Mouse (Mus musculus) testis, adult 2 months (tissue): ENCODE results near the gene Ly6c1. TPM values are rescaled to one million over a fixed set of nuclear protein-coding genes. Genes with fewer than 3 reads are reported as not detected.
"Not testable (repeated sequence)": the region's sequence is repeated elsewhere in the genome, so short reads cannot be mapped to it uniquely, and the experiment has no call there.

Experiments
- H3K27ac ChIP-seq: fragments of 200-500 bp; 2 replicates; pipeline ENCODE4 v1.5.1; 2012; ENCODE audit warnings: low read depth, low read length; ENCODE audit not compliant: control insufficient read depth, insufficient read depth
- H3K27me3 ChIP-seq: fragments of 200-500 bp; 2 replicates; pipeline ENCODE4 v1.6.1; 2012; ENCODE audit warnings: mild to moderate bottlenecking, low read length, moderate library complexity; ENCODE audit not compliant: control insufficient read depth, insufficient read depth
- H3K36me3 ChIP-seq: fragments of 200-500 bp; 2 replicates; pipeline ENCODE4 v1.6.1; 2012; ENCODE audit warnings: mild to moderate bottlenecking, low read length; ENCODE audit not compliant: control insufficient read depth, insufficient read depth
- H3K4me1 ChIP-seq: fragments of 200-500 bp; 2 replicates; pipeline ENCODE4 v1.6.1; 2012; ENCODE audit warnings: low read length; ENCODE audit not compliant: control insufficient read depth, insufficient read depth
- H3K4me3 ChIP-seq: fragments of 200-500 bp; 2 replicates; pipeline ENCODE4 v1.5.1; 2012; ENCODE audit warnings: low read depth, mild to moderate bottlenecking, low read length, moderate library complexity, mixed read lengths; ENCODE audit not compliant: control insufficient read depth
- CTCF ChIP-seq: fragments of 200-500 bp; IDR thresholded peaks from 2 replicates; pipeline ENCODE4 v1.5.1; 2012; ENCODE audit warnings: low read depth, mild to moderate bottlenecking, inconsistent platforms, low read length, moderate library complexity; ENCODE audit not compliant: control insufficient read depth, insufficient read depth, insufficient replicate concordance
- POLR2A ChIP-seq: fragments of 200-500 bp; IDR thresholded peaks from 2 replicates; pipeline ENCODE4 v1.6.1; 2012; ENCODE audit warnings: low read depth, mild to moderate bottlenecking, inconsistent platforms, low read length, moderate library complexity; ENCODE audit not compliant: control insufficient read depth
- polyA plus RNA-seq: library from polyadenylated mRNA; depleted of rRNA; stranded (reverse); fragments of >200 nt; gene quantifications from 2 replicates; pipeline ENCODE4 v1.2.3, GENCODE M21; 2012; rRNA removed

The Ly6c1 gene
- polyA plus RNA-seq, result 14.0 and 20.0 TPM in 2 replicates

DNA sequence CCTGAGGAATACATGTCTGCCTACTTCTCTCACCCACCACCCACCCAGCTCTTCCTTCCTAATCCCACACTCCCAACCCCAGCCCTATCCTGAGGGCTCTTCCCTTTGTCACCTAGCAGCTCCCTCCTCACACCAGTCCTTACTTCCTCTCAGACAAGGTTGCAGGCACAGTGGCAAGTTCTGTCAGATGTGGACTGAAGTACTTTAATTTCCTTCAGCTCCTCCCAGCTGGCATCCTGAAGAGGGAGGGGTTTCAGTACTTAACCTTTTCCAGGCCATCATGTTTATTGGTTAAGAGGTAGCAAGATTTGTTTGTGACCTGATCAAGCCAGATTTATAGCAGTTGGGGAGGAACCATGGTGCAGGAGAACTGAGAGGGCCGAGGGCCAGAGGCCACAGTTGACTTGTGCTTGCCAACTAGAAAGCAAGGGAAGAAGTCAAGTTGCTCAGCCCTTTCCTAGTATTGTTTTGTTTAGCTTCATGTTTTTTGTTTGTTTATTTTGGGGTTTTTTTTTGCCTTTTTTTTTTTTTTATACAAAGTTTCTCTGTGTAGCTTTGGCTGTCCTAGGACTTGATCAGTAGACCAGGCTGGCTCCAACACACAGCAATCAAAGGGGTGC is at the start of gene Ly6c1:
TSS of gene Ly6c1 (minus strand) at position 189 of the 620 bp plus-strand sequence.
- H3K27ac ChIP-seq, H3K27me3 ChIP-seq, H3K4me3 ChIP-seq, H3K4me1 ChIP-seq, H3K36me3 ChIP-seq: not testable (repeated sequence)

- not testable (repeated sequence) for H3K4me1 ChIP-seq, H3K27ac ChIP-seq, H3K27me3 ChIP-seq, H3K4me3 ChIP-seq, H3K36me3 ChIP-seq
Measured at GRCm38 (mm10) chr15:75088041-75088440, 39.4 kb upstream of the Ly6c1 start.

DNA sequence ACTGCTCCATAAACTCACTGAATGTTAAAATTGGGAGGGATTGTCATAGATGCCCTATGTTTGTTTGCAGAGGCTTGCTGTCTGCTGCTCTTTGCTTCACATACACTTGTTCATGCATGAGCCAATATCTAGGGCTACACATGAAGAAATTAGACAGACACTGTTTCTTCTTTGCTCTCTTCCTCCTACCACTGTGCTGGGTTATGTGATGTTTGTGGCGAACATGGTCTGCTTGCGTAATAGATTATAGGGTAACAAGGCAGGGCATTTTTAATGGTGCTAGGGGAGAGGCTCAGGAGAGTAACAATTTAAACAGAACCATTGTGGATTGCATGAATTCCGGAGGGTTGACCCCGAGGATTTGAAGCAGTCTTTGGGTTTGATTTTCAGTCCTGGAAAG is 21.3 kb upstream of the Ly6c1 start:
- Histone ChIP-seq H3K27ac (no peak overlapping the region), H3K27me3 (no peaks in the 10 kb centered on the region), H3K4me3 (no peak overlapping the region), H3K36me3 (no peaks in the 10 kb centered on the region), H3K4me1 (no peaks in the 10 kb centered on the region)
- TF ChIP-seq POLR2A (no peak), CTCF (no peak)

DNA sequence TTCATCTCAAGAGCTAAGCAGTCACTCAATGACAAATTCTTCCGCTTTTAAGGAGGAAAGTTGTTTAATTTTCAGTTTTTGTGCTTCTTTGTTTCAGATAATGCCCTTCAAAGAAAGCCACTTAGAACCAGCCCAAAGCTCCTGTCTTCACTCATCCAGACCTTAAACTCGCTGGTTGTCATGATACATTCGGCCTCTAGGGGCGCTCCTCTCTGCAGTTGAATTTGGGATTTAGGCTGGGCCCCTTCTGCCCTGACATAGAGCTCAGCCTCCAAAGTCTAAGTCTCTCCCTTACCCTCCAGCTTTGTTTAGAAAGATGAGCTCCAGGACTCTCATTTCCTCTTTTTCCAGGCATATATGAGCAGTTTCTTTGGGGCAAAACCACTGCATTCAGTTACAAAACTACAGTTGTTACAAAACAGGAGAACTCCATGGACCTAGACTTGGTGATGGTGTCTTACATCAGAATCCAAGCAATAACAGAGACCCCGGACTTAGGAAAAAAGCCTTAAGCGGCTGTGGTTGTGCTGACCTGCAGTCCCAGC is 13.5 kb upstream of the Ly6c1 start:
- not testable (repeated sequence) for H3K4me1 ChIP-seq, H3K27ac ChIP-seq, H3K4me3 ChIP-seq, H3K36me3 ChIP-seq, H3K27me3 ChIP-seq
- TF ChIP-seq CTCF, result peak; percentile 43; the same call in 1 of the 2 replicates

- H3K27ac ChIP-seq, result no peak overlapping the region
- no peaks in the 10 kb centered on the region for H3K27me3 ChIP-seq
- no peaks in the 10 kb centered on the region for H3K4me1 ChIP-seq
- no peaks in the 10 kb centered on the region for H3K36me3 ChIP-seq
- no peak overlapping the region for H3K4me3 ChIP-seq
- TF ChIP-seq POLR2A (no peak), CTCF (peak; percentile 76; the same call in 1 of the 2 replicates)
Measured at GRCm38 (mm10) chr15:75060505-75060904, 11.9 kb upstream of the Ly6c1 start.

DNA sequence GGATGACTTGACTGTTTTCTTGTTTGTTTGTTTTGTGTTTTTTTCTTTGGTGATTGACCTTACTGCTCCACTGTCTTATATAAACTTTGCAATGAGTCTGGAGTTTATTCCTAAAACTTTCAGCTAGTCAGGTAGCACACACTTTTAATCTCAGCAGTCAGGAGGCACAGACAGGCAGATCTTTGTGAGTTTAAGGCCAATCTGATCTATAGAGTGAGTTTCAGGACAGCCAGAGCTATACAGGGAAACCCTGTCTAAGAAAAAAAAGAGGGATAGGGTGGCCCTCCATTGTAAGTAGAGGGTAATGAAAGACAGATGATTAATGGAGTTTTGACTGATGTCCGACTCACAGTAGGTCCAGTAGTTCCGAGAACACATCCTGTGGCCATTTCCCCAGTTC is 7.4 kb upstream of the Ly6c1 start:
- no peaks in the 10 kb centered on the region for H3K4me1 ChIP-seq
- no peaks in the 10 kb centered on the region for H3K27me3 ChIP-seq
- TF ChIP-seq POLR2A, result no peak
- TF ChIP-seq CTCF, result no peak
- H3K27ac ChIP-seq, result no peak overlapping the region
- H3K36me3 ChIP-seq, result no peaks in the 10 kb centered on the region
- no peak overlapping the region for H3K4me3 ChIP-seq

- not testable (repeated sequence) for H3K4me3 ChIP-seq, H3K4me1 ChIP-seq, H3K36me3 ChIP-seq, H3K27me3 ChIP-seq, H3K27ac ChIP-seq
Measured at GRCm38 (mm10) chr15:75055425-75055824, 6.8 kb upstream of the Ly6c1 start.

GRCm38 (mm10) chr15:75052414-75052813 is 3.8 kb upstream of the Ly6c1 start:
- not testable (repeated sequence) for H3K4me1 ChIP-seq, H3K27me3 ChIP-seq, H3K36me3 ChIP-seq, H3K4me3 ChIP-seq, H3K27ac ChIP-seq

DNA sequence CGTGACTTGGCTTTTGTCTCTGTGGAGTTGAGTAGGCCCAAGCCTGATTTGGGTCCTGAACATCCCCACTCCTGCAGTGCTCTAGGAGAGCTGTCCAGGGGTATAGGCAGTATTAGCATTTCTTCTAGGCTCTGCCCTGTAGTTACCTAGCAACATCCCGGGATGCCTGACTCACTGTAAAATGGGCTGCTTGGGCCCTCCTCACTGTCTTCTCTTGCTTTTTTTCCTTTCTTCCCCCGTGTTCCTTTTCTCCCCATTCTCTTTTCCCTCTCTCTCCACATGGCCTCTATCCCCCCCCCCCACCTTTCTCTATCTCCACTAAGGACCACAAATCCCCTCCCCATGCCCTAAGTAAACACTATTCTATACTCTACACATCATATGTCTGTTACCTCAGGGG is 2.5 kb upstream of the Ly6c1 start:
- H3K4me3 ChIP-seq, H3K27ac ChIP-seq, H3K36me3 ChIP-seq, H3K27me3 ChIP-seq, H3K4me1 ChIP-seq: not testable (repeated sequence)

GRCm38 (mm10) chr15:75050593-75050992 is 2.0 kb upstream of the Ly6c1 start:
- H3K27ac ChIP-seq, H3K4me3 ChIP-seq, H3K36me3 ChIP-seq, H3K27me3 ChIP-seq, H3K4me1 ChIP-seq: not testable (repeated sequence)

DNA sequence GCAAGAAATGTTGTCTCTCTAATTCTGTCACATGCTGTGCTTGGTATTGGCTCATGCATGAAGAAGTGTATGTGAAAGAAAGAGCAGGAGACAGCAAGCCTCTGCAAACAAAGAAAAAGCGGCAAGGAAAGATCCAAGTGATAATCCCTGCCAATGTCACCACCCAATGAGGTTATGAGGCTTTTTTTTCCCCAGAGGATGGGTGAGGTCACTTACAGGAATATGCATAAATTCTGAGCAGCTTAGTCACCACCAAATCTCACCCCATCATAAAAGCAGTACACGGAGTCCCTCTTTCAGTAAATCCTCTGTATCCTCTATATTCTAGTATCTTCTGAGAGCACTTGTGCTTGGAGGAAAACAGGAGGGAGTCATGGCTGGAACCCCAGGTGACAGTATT is 1.2 kb upstream of the Ly6c1 start:
- H3K27ac ChIP-seq, H3K4me3 ChIP-seq, H3K36me3 ChIP-seq, H3K4me1 ChIP-seq, H3K27me3 ChIP-seq: not testable (repeated sequence)

GRCm38 (mm10) chr15:75047970-75048320 is 685 bp downstream of the Ly6c1 start:
- H3K27ac ChIP-seq, H3K4me3 ChIP-seq, H3K36me3 ChIP-seq, H3K4me1 ChIP-seq, H3K27me3 ChIP-seq: not testable (repeated sequence)
